Mouse (Mus musculus) heart, postnatal 0 days (tissue): ENCODE data around the gene Oit3.

ENCODE experiments used
- CTCF ChIP-seq: IDR thresholded peaks from 2 replicates; pipeline ENCODE4 v1.5.1; 2016; ENCODE audit warnings: antibody characterized with exemption, control low read depth, low read depth
- EP300 ChIP-seq: IDR thresholded peaks from 2 replicates; pipeline ENCODE4 v1.6.1; 2016; ENCODE audit warnings: antibody characterized with exemption, low read depth

- TF ChIP-seq CTCF, result no peak
- TF ChIP-seq EP300, result no peak
Measured at GRCm38 (mm10) chr10:59416623-59417022, 25.0 kb downstream of the Oit3 start.
